Mouse (Mus musculus) hindbrain, embryonic 15.5 days (tissue): ENCODE data around the gene Cx3cr1. TPM values are rescaled to one million over a fixed set of nuclear protein-coding genes. Genes with fewer than 3 reads are reported as not detected.

Experiments
- ATAC-seq: fragments of 200-750 bp; cut with Nextera tagmentation; 2 replicates; pipeline ENCODE4 v1.8.0; 2017; ENCODE audit warnings: low read depth, moderate number of reproducible peaks, moderate TSS enrichment; ENCODE audit not compliant: low FRiP score
- H3K27ac ChIP-seq: fragments of 300-500 bp; sonication (generic); replicated peaks from 2 replicates; pipeline ENCODE4 v1.5.1; 2015; ENCODE audit warnings: mild to moderate bottlenecking, inconsistent platforms
- H3K27me3 ChIP-seq: fragments of 300-500 bp; sonication (generic); 2 replicates; pipeline ENCODE4 v1.6.1; 2015; ENCODE audit warnings: control low read depth, inconsistent platforms
- H3K36me3 ChIP-seq: fragments of 300-500 bp; sonication (generic); 2 replicates; pipeline ENCODE4 v1.6.1; 2015; ENCODE audit warnings: control low read depth, inconsistent platforms
- H3K4me1 ChIP-seq: fragments of 300-500 bp; sonication (generic); replicated peaks from 2 replicates; pipeline ENCODE4 v1.6.1; 2015; ENCODE audit warnings: control low read depth, inconsistent platforms
- H3K4me2 ChIP-seq: fragments of 300-500 bp; sonication (generic); 2 replicates; pipeline ENCODE4 v1.6.1; 2015; ENCODE audit warnings: moderate library complexity, mild to moderate bottlenecking, inconsistent platforms
- H3K4me3 ChIP-seq: fragments of 300-500 bp; sonication (generic); 2 replicates; pipeline ENCODE4 v1.5.1; 2015; ENCODE audit warnings: mild to moderate bottlenecking, inconsistent platforms
- H3K9ac ChIP-seq: fragments of 300-500 bp; sonication (generic); 2 replicates; pipeline ENCODE4 v1.6.1; 2015; ENCODE audit warnings: inconsistent platforms
- H3K9me3 ChIP-seq: fragments of 300-500 bp; sonication (generic); 2 replicates; pipeline ENCODE4 v1.6.1; 2016; ENCODE audit warnings: control low read depth, inconsistent platforms
- WGBS: fragments of 180-500 bp; shearing (Covaris S2); methylation state at CpG from one replicate; pipeline ENCODE4 v1.1.7; 2015; 5-methylcytosine and 5-hydroxymethylcytosine counted together
- polyA plus RNA-seq: library from polyadenylated mRNA; unstranded; fragments of >200 nt; fragmentation: Nextera tagmentation; extraction: Ambion mirVana; gene quantifications from 2 replicates; pipeline ENCODE4 v1.2.1, GENCODE M21; 2015

Cx3cr1 gene
- polyA plus RNA-seq, 1 experiment from 2014 or later, result 9.9 TPM

DNA sequence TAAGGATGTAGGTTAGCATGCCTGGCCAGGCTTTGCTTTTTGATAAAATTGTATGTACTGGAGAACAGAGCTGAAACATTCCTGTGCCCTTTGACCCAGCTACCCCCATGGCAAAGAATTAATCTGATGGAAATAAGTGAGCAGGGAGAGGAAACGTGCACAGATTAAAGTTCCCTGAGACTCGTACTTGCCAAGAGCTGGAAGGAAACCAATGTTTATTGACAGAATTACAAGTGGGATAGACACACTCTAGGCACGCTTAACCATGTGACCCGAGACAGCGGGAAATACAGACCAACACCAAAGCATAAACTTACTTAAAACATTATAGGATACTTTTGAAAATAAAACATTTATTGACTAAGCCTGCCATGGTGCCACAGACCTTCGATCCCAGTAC, 21.2 kb downstream of the Cx3cr1 start:
- no peak overlapping the region for H3K9ac ChIP-seq
- H3K4me3 ChIP-seq, result no peak overlapping the region
- no peak overlapping the region for H3K27ac ChIP-seq
- no peak overlapping the region for H3K4me2 ChIP-seq
- ATAC-seq, result no peak
- H3K27me3 ChIP-seq, result no peaks in the 10 kb centered on the region
- WGBS, result 81% methylated on average over 6 of the region's 6 CpGs
- no peaks in the 10 kb centered on the region for H3K36me3 ChIP-seq
- no peaks in the 10 kb centered on the region for H3K4me1 ChIP-seq
- no peaks in the 10 kb centered on the region for H3K9me3 ChIP-seq

DNA sequence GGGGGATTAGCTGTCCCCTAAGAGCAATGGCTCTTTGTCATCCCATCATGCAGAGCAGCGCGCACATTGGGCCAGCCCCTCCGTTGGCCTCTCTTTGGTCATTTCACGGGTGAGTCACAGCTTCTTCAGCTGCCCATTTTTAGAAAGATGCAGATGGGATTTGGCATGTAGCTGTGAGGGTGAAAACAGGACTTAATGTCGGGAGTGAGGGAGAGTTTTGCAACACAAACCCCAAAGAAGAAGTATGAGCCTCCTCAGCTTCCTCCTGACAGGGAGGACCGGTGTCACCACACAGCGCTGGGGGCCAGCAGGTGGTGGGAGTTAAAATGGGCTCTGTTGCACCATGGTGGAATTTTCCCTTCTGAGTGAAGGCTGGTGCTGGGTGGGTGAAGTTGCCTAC, 26.6 kb downstream of the Cx3cr1 start:
- Histone ChIP-seq H3K4me1 (no peaks in the 10 kb centered on the region), H3K9ac (no peak overlapping the region), H3K36me3 (no peaks in the 10 kb centered on the region), H3K27me3 (no peaks in the 10 kb centered on the region), H3K4me3 (no peak overlapping the region), H3K4me2 (no peak overlapping the region), H3K9me3 (no peaks in the 10 kb centered on the region), H3K27ac (no peak overlapping the region)
- ATAC-seq, result no peak
- 87% methylated on average over 7 of the region's 7 CpGs for WGBS

DNA sequence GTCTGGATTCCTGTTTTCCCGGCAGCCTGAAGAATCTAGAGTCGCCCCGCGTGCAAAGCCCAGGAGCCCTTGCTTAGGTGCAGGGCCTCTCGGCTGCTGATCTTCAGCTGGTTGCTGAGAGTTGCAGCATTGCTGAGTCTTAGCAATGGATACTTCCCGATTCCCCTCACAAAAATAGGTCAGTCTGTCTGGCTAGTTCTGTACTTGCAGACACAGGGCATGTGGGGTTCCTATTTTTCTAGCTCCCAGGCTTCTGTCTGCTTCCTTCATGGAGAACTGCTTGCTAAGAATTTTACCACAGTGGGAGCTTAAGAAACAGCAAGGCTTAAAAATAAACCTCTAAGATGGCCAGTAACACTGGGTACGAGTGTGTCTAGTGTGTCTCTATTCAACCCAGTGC, 32.3 kb downstream of the Cx3cr1 start:
- WGBS, result 80% methylated on average over 7 of the region's 7 CpGs
- H3K4me1 ChIP-seq, result no peaks in the 10 kb centered on the region
- no peak for ATAC-seq
- no peak overlapping the region for H3K4me3 ChIP-seq
- H3K36me3 ChIP-seq, result no peaks in the 10 kb centered on the region
- no peak overlapping the region for H3K4me2 ChIP-seq
- no peak overlapping the region for H3K27ac ChIP-seq
- no peaks in the 10 kb centered on the region for H3K9me3 ChIP-seq
- H3K9ac ChIP-seq, result no peak overlapping the region
- no peaks in the 10 kb centered on the region for H3K27me3 ChIP-seq

DNA sequence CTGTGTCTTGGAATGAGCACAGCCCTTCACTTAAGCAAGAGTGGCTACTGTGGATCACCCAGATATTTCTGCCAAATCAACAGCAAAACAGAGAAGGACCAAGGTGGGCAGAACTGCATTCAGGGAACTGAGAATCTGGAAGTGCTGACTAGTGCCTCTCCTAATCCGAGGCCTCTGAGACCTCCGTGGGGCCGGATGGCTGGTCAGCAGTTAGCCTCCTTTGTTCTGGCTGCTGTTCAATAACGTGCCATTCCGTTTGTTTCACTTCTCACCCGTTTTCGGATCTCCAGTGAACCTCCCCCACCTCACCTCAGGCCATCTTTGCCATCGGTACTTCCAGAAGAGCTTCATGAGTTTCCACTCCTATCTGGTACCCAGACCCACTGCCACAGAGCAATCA, 35.3 kb downstream of the Cx3cr1 start:
- Histone ChIP-seq H3K9ac (no peak overlapping the region), H3K36me3 (no peaks in the 10 kb centered on the region), H3K4me2 (no peak overlapping the region), H3K9me3 (no peaks in the 10 kb centered on the region), H3K4me1 (no peaks in the 10 kb centered on the region), H3K27me3 (no peaks in the 10 kb centered on the region), H3K4me3 (no peak overlapping the region), H3K27ac (no peak overlapping the region)
- WGBS, result 68% methylated on average over 8 of the region's 8 CpGs
- ATAC-seq, result no peak

DNA sequence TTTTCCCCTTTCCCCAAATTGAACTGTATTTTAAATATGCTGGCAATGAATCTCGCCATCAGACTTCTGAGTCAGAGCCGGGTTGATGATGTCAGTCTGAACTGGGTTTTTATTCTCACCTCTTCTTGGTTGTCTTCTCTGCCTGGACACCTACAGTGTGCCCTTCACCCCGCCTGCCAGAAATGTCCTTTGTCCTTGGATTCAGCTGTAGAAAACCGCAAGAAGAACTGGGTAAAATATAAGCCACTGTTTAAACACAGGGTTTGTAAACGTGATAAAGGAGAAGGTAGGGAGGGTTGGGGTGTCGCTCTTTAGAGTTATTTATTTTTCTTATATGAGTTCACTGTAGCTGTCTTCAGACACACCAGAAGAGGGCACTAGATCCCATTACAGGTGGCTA, 37.0 kb downstream of the Cx3cr1 start:
- WGBS, result 90% methylated on average over 6 of the region's 6 CpGs

DNA sequence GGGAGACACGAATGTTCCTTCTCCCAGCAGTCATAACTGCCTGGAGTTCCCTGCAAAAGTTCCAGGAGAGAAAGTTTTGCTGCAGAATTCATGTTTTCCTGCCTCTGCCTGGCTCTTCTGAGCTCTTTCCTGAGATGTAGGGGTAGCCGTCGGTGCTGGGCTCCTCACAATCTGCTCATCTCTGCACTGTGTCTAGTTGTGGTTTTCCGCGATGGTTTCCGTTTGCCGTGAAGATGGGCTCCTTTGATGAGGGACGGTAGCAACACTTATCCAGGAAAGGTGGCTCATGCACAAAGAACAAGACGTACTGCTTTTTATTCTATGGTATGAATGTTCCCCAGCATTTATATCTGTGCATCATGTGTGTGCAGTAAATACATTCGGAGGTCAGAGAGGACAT, 39.3 kb downstream of the Cx3cr1 start:
- Histone ChIP-seq H3K4me3 (no peak overlapping the region), H3K9ac (no peak overlapping the region), H3K27ac (no peak overlapping the region), H3K9me3 (no peaks in the 10 kb centered on the region), H3K4me2 (no peak overlapping the region), H3K4me1 (peaks cover 5% of the 10 kb centered on the region; the same call in 1 of the 2 replicates), H3K36me3 (no peaks in the 10 kb centered on the region), H3K27me3 (no peaks in the 10 kb centered on the region)
- WGBS, result 89% methylated on average over 10 of the region's 10 CpGs
- no peak for ATAC-seq

More for the DNA sequence above, 37.0 kb downstream of the Cx3cr1 start:
- peaks cover under 1% of the 10 kb centered on the region; the same call in 1 of the 2 replicates for H3K4me1 ChIP-seq
- ATAC-seq, result no peak
- no peak overlapping the region for H3K27ac ChIP-seq
- H3K9me3 ChIP-seq, result no peaks in the 10 kb centered on the region
- no peak overlapping the region for H3K9ac ChIP-seq
- no peak overlapping the region for H3K4me3 ChIP-seq
- H3K4me2 ChIP-seq, result no peak overlapping the region
- H3K27me3 ChIP-seq, result no peaks in the 10 kb centered on the region
- H3K36me3 ChIP-seq, result no peaks in the 10 kb centered on the region

DNA sequence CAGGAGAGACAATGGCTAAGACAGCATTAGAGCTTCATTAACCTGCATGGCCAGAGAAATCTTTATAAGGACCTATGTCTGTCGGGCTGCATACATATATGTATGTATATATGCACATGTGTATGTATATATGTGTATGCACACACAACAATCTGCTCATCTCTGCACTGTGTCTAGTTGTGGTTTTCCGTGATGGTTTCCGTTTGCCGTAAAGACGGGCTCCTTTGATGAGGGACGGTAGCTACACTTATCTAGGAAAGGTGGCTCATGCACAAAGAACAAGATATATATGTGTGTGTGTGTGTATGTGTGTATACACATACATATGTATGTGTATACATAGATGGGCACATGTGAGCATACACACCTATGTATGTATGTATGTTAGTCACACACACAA, 39.8 kb downstream of the Cx3cr1 start:
- no peak overlapping the region for H3K27ac ChIP-seq
- WGBS, result 91% methylated on average over 6 of the region's 6 CpGs
- ATAC-seq, result no peak

DNA sequence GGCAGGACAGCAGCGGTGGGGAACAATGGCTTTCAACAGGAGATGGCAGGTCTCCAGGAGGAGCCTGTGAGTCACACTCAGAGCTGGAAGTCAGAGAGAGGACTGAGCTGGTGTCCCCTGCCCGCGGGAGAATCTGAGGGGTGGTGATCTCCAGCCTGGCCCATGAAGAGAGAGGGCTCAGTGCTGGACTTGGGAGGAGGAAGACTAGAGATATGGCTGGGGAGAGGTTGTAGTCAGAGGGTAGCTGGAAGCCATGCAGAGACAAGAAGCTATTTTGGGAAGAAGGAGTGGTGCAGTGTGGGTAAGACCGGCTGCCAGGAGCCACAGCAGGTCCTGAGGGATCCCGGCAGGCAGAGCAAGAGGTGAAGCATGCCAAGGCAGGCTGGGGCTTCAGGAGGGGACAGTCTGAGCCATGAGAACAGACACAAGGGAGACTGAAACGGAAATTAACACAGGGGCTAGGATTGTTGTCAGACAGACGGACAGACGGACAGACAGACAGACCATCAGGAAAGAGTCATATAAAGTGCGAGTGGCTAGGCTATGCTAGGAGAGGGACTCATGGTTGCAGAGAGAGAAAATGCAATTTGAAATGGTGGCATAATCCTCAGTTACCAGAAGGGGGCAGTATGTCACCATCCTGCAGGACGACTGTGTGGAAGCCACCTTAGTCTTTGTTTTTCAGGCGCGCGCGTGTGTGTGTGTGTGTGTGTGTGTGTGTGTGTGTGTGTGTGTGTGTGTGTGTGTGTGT, 42.1 kb downstream of the Cx3cr1 start:
- no peaks in the 10 kb centered on the region for H3K9me3 ChIP-seq
- no peak overlapping the region for H3K27ac ChIP-seq
- WGBS, result 24% methylated on average over 14 of the region's 14 CpGs
- peak; percentile 65; the same call in 1 of the 2 replicates for ATAC-seq
- H3K4me3 ChIP-seq, result no peak overlapping the region
- no peak overlapping the region for H3K4me2 ChIP-seq
- H3K27me3 ChIP-seq, result no peaks in the 10 kb centered on the region
- no peaks in the 10 kb centered on the region for H3K36me3 ChIP-seq
- H3K4me1 ChIP-seq, result peaks cover 5% of the 10 kb centered on the region; the same call in 1 of the 2 replicates
- H3K9ac ChIP-seq, result no peak overlapping the region

More for the DNA sequence above, 39.8 kb downstream of the Cx3cr1 start:
- H3K36me3 ChIP-seq, result no peaks in the 10 kb centered on the region
- H3K4me3 ChIP-seq, result no peak overlapping the region
- no peaks in the 10 kb centered on the region for H3K9me3 ChIP-seq
- no peak overlapping the region for H3K4me2 ChIP-seq
- no peak overlapping the region for H3K9ac ChIP-seq
- no peaks in the 10 kb centered on the region for H3K27me3 ChIP-seq
- peaks cover 5% of the 10 kb centered on the region; the same call in 1 of the 2 replicates for H3K4me1 ChIP-seq

DNA sequence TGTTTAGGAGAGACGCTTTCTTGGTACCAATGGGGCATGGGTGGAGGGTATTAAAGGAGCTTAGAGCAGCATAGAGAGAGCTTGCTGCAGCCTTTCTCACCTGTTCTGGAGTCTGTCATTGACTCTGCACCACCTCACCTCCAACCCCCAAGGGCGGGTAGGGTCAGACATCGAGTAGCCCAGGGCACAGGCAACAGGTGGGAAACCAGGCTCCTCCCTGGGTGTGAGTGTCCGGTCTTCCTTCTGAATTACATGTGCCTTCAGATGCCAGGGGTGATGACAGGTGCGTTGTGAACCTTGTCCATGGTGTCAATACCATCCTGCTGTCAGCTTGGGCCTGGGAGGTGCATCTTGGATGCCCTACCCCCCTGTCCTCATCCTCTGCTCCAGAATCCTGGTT, 45.1 kb downstream of the Cx3cr1 start:
- Histone ChIP-seq H3K4me1 (peaks cover 5% of the 10 kb centered on the region; the same call in 1 of the 2 replicates), H3K4me2 (no peak overlapping the region), H3K27me3 (no peaks in the 10 kb centered on the region), H3K36me3 (no peaks in the 10 kb centered on the region), H3K4me3 (no peak overlapping the region), H3K9me3 (no peaks in the 10 kb centered on the region), H3K9ac (no peak overlapping the region), H3K27ac (no peak overlapping the region)
- no peak for ATAC-seq
- 83% methylated on average over 5 of the region's 5 CpGs for WGBS

DNA sequence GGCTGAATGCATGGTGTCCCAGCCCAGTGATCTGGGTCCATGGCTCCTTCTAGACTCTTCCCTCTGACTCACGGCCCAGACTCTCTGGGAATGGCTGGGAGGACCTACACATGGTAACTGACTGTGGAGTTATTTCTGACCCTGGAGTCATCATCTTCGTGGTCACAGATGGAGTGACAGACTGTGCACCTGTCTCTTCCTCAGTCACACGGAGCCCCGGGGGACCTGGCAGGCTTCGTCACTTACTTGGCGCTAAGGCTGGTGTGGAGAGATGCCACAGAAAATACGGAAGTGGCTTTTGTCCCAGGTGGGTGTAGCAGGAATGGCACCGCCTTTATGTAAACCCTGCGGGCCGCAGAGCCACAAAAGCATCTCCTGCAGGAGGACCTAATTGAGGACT, 45.5 kb downstream of the Cx3cr1 start:
- H3K36me3 ChIP-seq, result no peaks in the 10 kb centered on the region
- WGBS, result 72% methylated on average over 10 of the region's 10 CpGs
- no peak overlapping the region for H3K27ac ChIP-seq
- H3K4me1 ChIP-seq, result peaks cover 5% of the 10 kb centered on the region; the same call in 1 of the 2 replicates
- H3K9ac ChIP-seq, result no peak overlapping the region
- H3K27me3 ChIP-seq, result no peaks in the 10 kb centered on the region
- H3K4me3 ChIP-seq, result no peak overlapping the region
- no peak for ATAC-seq
- no peak overlapping the region for H3K4me2 ChIP-seq
- H3K9me3 ChIP-seq, result no peaks in the 10 kb centered on the region

DNA sequence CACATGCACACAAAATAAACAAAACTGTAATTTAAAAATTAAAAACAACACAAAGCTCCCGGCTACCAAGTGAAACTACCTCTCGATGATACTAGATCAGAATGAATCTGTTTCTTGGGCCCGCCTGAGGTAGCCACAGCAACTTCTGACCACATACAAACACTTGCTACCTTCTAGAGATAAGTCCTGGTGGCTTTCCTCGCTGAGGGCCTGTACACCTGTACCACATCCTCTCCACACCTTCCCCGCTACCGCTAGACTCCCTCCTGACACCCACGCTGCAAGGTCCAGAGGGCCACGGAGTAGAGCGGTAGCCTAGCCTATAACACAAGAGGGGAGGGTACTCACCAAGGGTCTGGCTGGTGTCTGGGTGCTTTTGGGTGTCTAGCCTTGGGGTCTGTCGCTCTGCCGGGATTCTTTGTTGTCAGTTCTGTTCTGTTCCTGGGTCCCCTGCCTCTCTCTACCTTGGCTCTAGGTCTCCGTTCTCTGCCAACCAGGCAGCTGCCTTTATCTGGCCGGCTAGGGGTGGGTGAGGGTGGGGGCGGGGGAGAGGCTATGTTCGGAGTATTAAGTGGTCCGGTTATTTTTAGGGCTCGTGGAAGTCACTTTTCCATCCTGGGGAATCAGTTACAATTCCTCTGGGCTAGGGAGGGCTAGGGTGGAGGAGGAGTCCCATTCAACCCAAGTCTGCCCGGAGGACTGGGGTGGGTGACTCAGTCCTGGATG, 46.4 kb downstream of the Cx3cr1 start, which contains the start of gene Xirp1:
Xirp1 (minus strand) TSS at position 513 of the 726 bp plus-strand sequence.
- 90% methylated on average over 18 of the region's 18 CpGs for WGBS
- ATAC-seq, result no peak
- no peaks in the 10 kb centered on the region for H3K9me3 ChIP-seq
- H3K27ac ChIP-seq, result no peak within 1 kb of the TSS
- no peak within 1 kb of the TSS for H3K9ac ChIP-seq
- no peaks in the 10 kb centered on the region for H3K27me3 ChIP-seq
- no peaks in the 10 kb centered on the region for H3K36me3 ChIP-seq
- H3K4me2 ChIP-seq, result no peak within 1 kb of the TSS
- H3K4me1 ChIP-seq, result peaks cover 5% of the 10 kb centered on the region; the same call in 1 of the 2 replicates
- no peak within 1 kb of the TSS for H3K4me3 ChIP-seq

DNA sequence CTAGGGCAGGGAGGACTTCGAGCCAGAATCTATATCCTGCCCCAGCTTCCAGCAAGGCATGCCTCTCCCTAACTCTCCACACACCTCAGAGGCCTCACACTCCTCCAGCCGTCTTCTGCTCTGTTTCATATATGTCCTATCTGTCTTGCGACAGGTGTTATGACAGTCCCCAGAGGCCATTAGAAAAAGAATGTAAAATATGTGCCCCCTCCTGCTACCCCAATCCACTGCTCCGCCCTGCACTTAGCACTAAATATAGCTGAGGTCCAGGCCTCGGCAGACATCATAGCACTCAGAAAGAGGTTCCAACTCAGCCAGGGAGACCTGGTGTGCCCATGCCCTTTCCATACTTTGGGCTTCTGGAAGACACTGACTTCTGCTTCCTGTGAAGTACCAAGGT, 48.5 kb downstream of the Cx3cr1 start:
- Histone ChIP-seq H3K27ac (no peak overlapping the region), H3K27me3 (no peaks in the 10 kb centered on the region), H3K4me1 (no peaks in the 10 kb centered on the region), H3K36me3 (no peaks in the 10 kb centered on the region), H3K4me2 (no peak overlapping the region), H3K9ac (no peak overlapping the region), H3K4me3 (no peak overlapping the region), H3K9me3 (no peaks in the 10 kb centered on the region)
- WGBS, result 76% methylated on average over 5 of the region's 5 CpGs
- ATAC-seq, result no peak
